Mouse (Mus musculus) megakaryocyte progenitor cell, adult 5-6 weeks (primary cell): ENCODE measurements around the gene Lrrc29. TPM values are rescaled to one million over a fixed set of nuclear protein-coding genes. Genes with fewer than 3 reads are reported as not detected.
"Not testable (repeated sequence)": the region's sequence is repeated elsewhere in the genome, so short reads cannot be mapped to it uniquely, and the experiment has no call there.

ENCODE experiments used
- ATAC-seq: replicated peaks from 2 replicates; pipeline ENCODE4 v1.8.0; 2016; ENCODE audit warnings: mild to moderate bottlenecking, moderate TSS enrichment, inconsistent platforms; ENCODE audit not compliant: poor library complexity
- total RNA-seq, 2 experiments: library from RNA; stranded (forward) in 1 of 2; stranded (reverse) in 1 of 2; fragments of 157-497, 149-512 nt in 1 of 2; fragments of 200-1000 nt in 1 of 2; gene quantifications; 2 replicates each; pipeline versions ENCODE4 v1.2.3 to v1.2.4; 2015 to 2017

Lrrc29 gene
- total RNA-seq, 2 experiments from 2014 or later = 1.3 to 2.0 TPM

DNA sequence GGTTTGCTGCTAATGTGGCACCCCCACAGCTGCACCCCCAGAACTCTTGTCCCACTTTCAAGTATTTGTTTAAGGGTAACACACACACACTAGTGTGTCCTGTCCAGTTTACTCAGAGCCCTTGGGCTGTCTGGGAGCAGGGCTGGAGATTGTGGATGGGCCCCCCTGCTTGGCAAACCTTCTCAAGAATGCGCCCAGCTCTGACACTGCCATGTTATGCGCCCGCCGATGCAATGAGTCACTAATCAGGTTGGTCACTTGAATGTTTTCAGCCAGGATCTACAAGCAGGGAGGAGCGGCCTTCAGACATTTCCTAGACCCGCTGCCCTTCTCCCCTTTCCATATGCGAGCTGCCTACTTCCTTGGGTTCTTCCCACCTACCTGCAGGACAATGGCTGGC is 33.6 kb downstream of the Lrrc29 start:
- no peak for ATAC-seq

DNA sequence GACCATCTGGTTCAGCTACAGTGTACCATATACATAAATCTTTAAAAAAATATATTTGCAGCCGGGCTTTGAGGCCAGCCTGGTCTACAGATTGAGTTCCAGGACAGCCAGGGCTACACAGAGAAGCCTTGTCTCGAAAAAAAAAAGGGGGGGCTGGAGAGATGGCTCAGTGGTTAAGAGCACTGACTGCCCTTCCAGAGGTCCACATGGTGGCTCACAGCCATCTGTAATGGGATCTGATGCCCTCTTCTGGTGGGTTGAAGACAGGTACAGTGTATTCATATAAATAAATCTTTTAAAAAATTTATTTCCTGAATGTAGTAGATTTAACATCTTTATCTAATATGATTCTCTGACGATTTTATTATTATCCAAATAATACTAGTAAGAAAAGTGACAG is 34.3 kb downstream of the Lrrc29 start:
- ATAC-seq = not testable (repeated sequence)

DNA sequence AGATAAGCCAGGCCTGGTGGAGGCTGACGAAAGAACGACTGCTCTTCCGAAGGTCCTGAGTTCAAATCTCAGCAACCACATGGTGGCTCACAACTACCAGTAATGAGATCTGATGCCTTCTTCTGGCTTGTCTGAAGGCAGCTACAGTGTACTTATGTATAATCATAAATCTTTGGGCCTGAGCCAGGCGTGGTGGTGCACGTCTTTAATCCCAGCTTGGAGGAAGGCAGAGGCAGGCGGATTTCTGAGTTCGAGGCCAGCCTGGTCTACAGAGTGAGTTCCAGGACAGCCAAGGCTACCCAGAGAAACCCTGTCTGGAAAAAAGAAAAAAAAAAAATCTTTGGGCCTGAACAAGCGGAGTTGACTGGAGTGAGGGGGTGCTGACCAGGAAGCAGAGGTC is 34.7 kb downstream of the Lrrc29 start:
- not testable (repeated sequence) for ATAC-seq

GRCm38 (mm10) chr8:105290554-105291314 is 35.3 kb downstream of the Lrrc29 start:
- peak; percentile 61 for ATAC-seq

GRCm38 (mm10) chr8:105289805-105290460 is 36.1 kb downstream of the Lrrc29 start, which contains the start of gene 4931428F04Rik:
4931428F04Rik (minus strand) TSS chr8:105289864.
- ATAC-seq = peak; percentile 28

DNA sequence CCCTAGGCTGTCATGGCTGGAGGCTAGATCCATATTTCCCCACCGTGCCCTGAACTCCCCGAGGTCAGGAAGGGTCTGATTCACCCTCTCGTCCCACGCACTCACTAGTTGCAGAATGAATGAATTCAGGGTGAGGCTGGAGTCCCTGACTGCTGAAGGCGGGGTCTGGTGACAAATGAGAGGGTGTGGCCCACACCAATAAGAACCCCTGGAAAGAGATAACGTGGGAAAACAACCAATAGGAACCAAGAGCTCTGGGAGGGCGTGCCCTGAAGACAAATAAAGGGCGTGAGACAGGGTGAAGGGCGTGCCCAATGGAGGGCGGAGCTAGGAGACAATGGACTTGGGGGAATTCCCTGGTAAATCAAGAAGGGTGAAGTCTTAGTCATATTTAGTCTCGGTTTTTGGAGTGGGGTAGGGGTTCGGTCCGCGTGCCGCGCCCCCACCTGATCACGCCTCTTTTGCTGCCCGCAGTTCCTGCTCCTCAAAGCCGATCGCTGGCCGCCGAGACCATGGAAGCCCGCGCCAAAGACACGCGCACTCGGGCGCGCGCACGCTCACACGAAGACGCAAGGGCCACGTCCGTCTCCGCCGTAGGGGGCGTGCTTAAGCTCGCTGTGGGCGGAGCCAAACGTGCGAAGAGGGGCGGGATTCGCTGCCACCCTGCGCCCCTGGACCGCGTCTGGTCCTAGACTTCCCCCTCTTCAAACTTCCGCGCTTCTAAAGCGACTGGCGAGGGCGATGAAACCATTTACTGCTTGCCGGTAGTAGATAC is 36.9 kb downstream of the Lrrc29 start:
- peak; percentile 82 for ATAC-seq

DNA sequence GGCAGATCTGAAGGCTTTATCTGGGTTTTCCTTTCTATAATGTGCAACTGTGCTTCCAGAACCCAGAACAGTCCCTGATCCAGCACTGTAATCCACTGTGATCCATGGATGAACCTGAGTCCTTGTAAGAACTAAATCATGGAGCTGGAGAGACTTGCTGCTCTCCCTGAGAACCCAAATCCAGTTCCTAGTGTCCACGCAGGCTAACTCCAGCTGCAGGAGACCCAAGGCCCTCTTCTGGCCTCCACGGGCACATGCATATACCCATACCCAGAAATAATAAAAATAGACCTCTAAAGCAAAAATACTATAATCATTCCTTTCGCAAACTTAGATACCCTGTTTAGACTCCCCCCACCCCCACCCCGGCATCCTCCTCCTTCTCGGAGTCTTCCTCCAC is 37.8 kb downstream of the Lrrc29 start:
- no peak for ATAC-seq

- ATAC-seq = no peak
These were observed 39.2 kb downstream of the Lrrc29 start for GRCm38 (mm10) chr8:105286907-105287306.

DNA sequence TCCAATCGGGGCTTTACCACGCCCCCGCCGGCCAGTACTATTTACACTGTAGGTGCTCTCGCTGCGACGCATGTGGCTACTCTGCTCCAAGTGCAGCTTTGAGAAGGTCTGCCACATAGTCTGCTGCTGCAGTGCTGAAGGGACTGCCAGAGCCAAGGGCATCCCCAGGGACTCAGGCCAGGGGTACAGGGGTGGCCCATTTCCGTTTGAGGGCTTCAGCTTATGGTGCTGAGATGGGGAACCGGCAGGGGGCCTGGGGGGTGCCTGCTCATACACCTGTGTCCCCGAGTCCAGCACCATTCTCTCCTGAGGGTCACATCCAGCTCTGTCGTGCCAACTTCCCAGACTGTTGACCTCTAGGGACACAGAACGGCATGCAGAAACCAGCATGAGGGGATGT is 40.6 kb downstream of the Lrrc29 start:
- ATAC-seq = no peak

DNA sequence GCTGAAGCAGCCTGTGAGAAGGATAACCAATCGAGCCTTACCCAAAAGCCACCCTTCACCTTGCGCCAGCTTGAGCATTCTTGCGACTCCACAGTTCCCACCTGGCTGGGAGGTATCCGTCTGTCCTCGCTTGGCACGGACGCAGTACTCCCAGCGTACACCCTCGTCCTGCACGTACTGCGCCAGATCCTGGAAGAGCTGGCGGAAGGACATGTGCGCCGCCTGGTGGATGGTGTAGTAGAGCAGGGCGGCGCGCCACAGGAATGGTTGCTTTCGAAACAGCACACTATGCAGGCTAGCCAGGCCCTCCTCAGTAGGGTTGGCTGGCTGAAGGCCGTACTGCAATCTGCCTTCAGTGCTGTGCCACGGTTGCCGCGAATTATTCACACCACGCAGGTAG is 43.0 kb downstream of the Lrrc29 start:
- peak; percentile 75 for ATAC-seq

GRCm38 (mm10) chr8:105282239-105282638 is 43.8 kb downstream of the Lrrc29 start:
- ATAC-seq = no peak

DNA sequence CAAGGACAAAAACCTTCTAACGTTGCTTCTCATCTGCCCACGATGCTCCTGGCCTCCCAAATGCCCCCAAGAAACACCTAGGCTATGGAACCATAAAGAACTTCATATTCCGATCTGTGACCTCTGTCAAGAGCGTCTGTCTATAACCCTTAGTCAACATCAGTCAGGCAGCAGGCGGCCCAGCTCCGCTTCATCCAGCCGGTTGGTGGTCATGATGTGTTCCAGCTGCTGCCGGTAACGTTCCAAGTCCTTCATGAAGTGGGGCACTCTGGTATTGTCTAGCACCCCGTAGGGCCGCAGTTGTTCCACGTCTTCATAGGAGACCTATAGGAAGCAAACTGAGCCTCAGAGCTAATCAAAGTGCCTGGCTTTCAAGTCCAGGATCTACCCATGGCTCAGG is 44.3 kb downstream of the Lrrc29 start:
- ATAC-seq = no peak

DNA sequence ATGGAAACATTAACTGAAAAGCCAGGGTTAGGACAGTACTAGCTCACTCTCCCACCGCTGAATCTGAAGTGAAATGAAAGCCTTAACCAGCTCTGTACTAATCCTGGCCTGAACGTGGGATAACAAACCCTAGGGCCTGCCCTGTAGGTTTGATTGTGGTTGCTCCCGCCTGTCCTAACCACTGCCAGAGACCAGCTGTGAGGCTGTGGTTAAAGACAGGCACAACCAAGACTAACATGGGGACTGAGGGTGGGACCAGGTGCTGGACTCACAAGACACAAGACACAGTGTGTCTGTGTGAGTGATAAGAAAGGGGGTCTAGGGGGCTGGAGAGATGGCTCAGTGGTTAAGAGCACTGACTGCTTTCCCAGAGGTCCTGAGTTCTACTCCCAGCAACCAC is 45.5 kb downstream of the Lrrc29 start:
- ATAC-seq = no peak

DNA sequence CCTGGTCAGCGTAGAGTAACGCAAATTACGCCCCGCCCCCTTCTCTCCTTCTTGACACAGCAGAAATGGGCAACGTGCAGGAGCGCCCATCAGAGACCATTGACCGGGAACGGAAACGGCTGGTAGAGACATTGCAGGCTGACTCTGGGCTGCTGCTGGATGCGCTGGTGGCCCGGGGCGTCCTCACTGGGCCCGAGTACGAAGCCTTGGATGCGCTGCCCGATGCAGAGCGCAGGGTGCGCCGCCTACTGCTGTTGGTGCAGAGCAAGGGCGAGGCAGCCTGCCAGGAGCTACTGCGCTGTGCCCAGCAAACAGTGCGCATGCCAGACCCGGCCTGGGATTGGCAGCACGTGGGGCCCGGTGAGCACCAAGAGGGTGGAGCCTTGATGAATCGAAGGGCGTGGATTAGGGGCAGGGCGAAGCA is 47.2 kb downstream of the Lrrc29 start:
- peak; percentile 78 for ATAC-seq

- peak; percentile 68 for ATAC-seq
These were observed 49.6 kb downstream of the Lrrc29 start for GRCm38 (mm10) chr8:105276292-105277120.

DNA sequence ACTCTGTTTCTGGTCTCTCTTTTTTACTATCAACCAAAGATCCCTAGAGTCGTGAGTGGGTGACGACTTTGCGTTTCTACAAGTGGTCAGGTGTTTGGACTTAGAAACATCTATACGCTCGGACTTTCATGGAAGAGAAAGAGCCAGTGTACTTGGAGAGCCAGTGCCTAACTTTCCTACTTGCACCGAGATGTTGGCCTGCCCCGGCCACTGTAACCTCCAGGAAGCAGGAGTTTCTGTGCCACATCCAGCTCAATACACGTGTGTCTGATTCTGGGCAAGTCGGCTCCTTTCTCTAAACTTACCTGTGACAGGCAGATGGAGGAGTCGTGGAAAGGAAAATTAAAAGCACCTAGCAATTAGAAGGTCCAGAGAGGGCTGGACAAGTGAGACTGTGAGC is 50.2 kb downstream of the Lrrc29 start, which contains the start of gene Nol3:
Nol3 (plus strand) TSS at position 301 of the 400 bp plus-strand sequence.
- ATAC-seq = no peak

GRCm38 (mm10) chr8:105275387-105275786 is 50.7 kb downstream of the Lrrc29 start:
- no peak for ATAC-seq

GRCm38 (mm10) chr8:105270916-105271186 is 55.2 kb downstream of the Lrrc29 start:
- no peak for ATAC-seq

DNA sequence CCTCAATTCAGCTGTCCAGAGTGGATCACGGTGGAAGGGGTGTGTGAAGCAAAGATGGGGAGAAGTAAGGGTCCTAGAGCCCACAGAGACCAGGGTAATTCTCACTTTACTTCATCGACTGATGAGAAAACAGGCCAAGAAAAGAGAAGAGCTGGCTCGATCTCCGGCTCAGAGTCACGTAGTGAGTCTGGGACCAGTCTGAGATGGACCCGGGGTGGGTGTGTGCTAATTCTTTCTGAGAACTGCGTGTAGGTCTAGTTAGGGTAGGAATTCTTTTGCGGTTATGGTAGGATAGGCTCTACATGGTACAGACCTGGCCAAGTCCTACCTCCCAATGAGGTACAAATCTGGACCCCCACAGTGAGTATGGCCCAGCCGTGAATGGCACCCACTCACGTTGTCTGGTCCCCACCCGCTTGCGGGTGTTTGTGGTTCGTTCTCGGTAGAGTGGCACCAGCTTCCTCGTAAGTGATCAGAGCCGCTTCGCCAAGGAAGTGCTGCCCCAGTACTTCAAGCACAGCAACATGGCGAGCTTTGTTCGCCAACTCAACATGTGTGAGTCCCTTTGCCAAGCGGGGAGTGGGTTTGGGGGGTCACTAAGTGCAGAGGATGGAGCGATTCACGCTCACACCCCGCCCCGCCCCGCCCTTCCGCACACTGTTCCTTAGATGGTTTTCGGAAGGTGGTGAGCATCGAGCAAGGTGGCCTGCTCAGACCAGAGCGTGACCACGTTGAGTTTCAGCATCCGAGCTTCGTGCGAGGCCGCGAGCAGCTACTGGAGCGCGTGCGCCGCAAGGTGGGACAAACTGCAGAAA is 55.8 kb downstream of the Lrrc29 start:
- no peak for ATAC-seq

- ATAC-seq = peak; percentile 27
These were observed 56.6 kb downstream of the Lrrc29 start, which contains the start of gene Hsf4 for GRCm38 (mm10) chr8:105269461-105269947. Hsf4 (plus strand) TSS chr8:105269801.
